Mouse (Mus musculus) intestine, embryonic 14.5 days (tissue): ENCODE measurements around the gene Neb. TPM values are rescaled to one million over a fixed set of nuclear protein-coding genes. Genes with fewer than 3 reads are reported as not detected.

Experiments
- ATAC-seq: fragments of 200-750 bp; cut with Nextera tagmentation; replicated peaks from 2 replicates; pipeline ENCODE4 v1.8.0; 2017; ENCODE audit warnings: low read depth, moderate number of reproducible peaks, moderate TSS enrichment, moderate library complexity; ENCODE audit not compliant: low FRiP score, low TSS enrichment
- DNase-seq: peaks from one replicate; pipeline ENCODE4 v3.0.0-alpha.2; 2018; ENCODE audit warnings: low spot score
- H3K27ac ChIP-seq: fragments of 300-500 bp; sonication (generic); 2 replicates; pipeline ENCODE4 v1.5.1; 2014; ENCODE audit warnings: low read depth, mild to moderate bottlenecking, control low read depth
- H3K27me3 ChIP-seq: fragments of 300-500 bp; sonication (generic); replicated peaks from 2 replicates; pipeline ENCODE4 v1.6.1; 2014; ENCODE audit warnings: low read length, control low read depth; ENCODE audit not compliant: control insufficient read depth, insufficient read depth
- H3K36me3 ChIP-seq: fragments of 300-500 bp; sonication (generic); 2 replicates; pipeline ENCODE4 v1.6.1; 2014; ENCODE audit warnings: low read length, control low read depth; ENCODE audit not compliant: control insufficient read depth, insufficient read depth
- H3K4me1 ChIP-seq: fragments of 300-500 bp; sonication (generic); replicated peaks from 2 replicates; pipeline ENCODE4 v1.6.1; 2014; ENCODE audit warnings: low read length, control low read depth, mixed read lengths; ENCODE audit not compliant: control insufficient read depth, insufficient read depth
- H3K4me2 ChIP-seq: fragments of 300-500 bp; sonication (generic); 2 replicates; pipeline ENCODE4 v1.6.1; 2014; ENCODE audit warnings: low read length
- H3K4me3 ChIP-seq: fragments of 300-500 bp; sonication (generic); 2 replicates; pipeline ENCODE4 v1.5.1; 2014; ENCODE audit warnings: low read depth, low read length, control low read depth, mixed read lengths
- H3K9ac ChIP-seq: fragments of 300-500 bp; sonication (generic); 2 replicates; pipeline ENCODE4 v1.6.1; 2014; ENCODE audit warnings: mild to moderate bottlenecking, low read length
- H3K9me3 ChIP-seq: fragments of 300-500 bp; sonication (generic); 2 replicates; pipeline ENCODE4 v1.6.1; 2016; ENCODE audit warnings: low read length, control low read depth; ENCODE audit not compliant: control insufficient read depth
- whole genome bisulfite sequencing: fragments of 180-500 bp; shearing (Covaris S2); extraction: QIAGEN DNeasy Blood & Tissue Kit; methylation state at CpG from one replicate; pipeline ENCODE4 v1.1.7; 2014; 5-methylcytosine and 5-hydroxymethylcytosine counted together
- polyA plus RNA-seq: library from polyadenylated mRNA; unstranded; fragments of >200 nt; fragmentation: Nextera tagmentation; extraction: Ambion mirVana; gene quantifications from 2 replicates; pipeline ENCODE4 v1.2.1, GENCODE M21; 2014

Gene Neb
- polyA plus RNA-seq, 1 experiment from 2014 or later = 0.07 TPM

GRCm38 (mm10) chr2:52310757-52311156 lies 67.5 kb downstream of the Neb start:
- H3K27me3 ChIP-seq = no peaks in the 10 kb centered on the region
- H3K4me2 ChIP-seq = no peak overlapping the region
- no peak for DNase-seq
- WGBS = 81% methylated on average over 4 of the region's 4 CpGs
- H3K9me3 ChIP-seq = no peaks in the 10 kb centered on the region
- H3K36me3 ChIP-seq = no peaks in the 10 kb centered on the region
- no peaks in the 10 kb centered on the region for H3K4me1 ChIP-seq
- no peak overlapping the region for H3K4me3 ChIP-seq
- no peak overlapping the region for H3K9ac ChIP-seq
- ATAC-seq = no peak
- no peak overlapping the region for H3K27ac ChIP-seq

- Histone ChIP-seq H3K36me3 (no peaks in the 10 kb centered on the region), H3K27ac (no peak overlapping the region), H3K9ac (no peak overlapping the region), H3K27me3 (no peaks in the 10 kb centered on the region), H3K9me3 (no peaks in the 10 kb centered on the region), H3K4me2 (no peak overlapping the region), H3K4me1 (no peaks in the 10 kb centered on the region), H3K4me3 (no peak overlapping the region)
- ATAC-seq (no peak), DNase-seq (no peak)
- WGBS = 86% methylated on average over 5 of the region's 5 CpGs
Observed at GRCm38 (mm10) chr2:52306635-52307034, 71.6 kb downstream of the Neb start.

- no peak for DNase-seq
- no peak overlapping the region for H3K4me3 ChIP-seq
- no peak for ATAC-seq
- 72% methylated on average over 3 of the region's 3 CpGs for WGBS
- H3K36me3 ChIP-seq = no peaks in the 10 kb centered on the region
- no peak overlapping the region for H3K27ac ChIP-seq
- no peak overlapping the region for H3K4me2 ChIP-seq
- no peaks in the 10 kb centered on the region for H3K4me1 ChIP-seq
- H3K9ac ChIP-seq = no peak overlapping the region
- H3K27me3 ChIP-seq = no peaks in the 10 kb centered on the region
- H3K9me3 ChIP-seq = no peaks in the 10 kb centered on the region
Observed at GRCm38 (mm10) chr2:52304554-52304953, 73.7 kb downstream of the Neb start.

- Histone ChIP-seq H3K27ac (no peak overlapping the region), H3K4me2 (no peak overlapping the region), H3K36me3 (no peaks in the 10 kb centered on the region), H3K27me3 (no peaks in the 10 kb centered on the region), H3K9me3 (no peaks in the 10 kb centered on the region), H3K4me3 (no peak overlapping the region), H3K4me1 (no peaks in the 10 kb centered on the region), H3K9ac (no peak overlapping the region)
- DNase-seq (no peak), ATAC-seq (no peak)
- 63% methylated on average over 1 of the region's 1 CpGs for WGBS
Observed at GRCm38 (mm10) chr2:52303405-52303804, 74.9 kb downstream of the Neb start.

- no peaks in the 10 kb centered on the region for H3K36me3 ChIP-seq
- WGBS = 94% methylated on average over 5 of the region's 5 CpGs
- H3K27ac ChIP-seq = no peak overlapping the region
- no peaks in the 10 kb centered on the region for H3K27me3 ChIP-seq
- ATAC-seq (no peak), DNase-seq (no peak)
- no peaks in the 10 kb centered on the region for H3K4me1 ChIP-seq
- H3K9me3 ChIP-seq = no peaks in the 10 kb centered on the region
- H3K4me2 ChIP-seq = no peak overlapping the region
- no peak overlapping the region for H3K4me3 ChIP-seq
- H3K9ac ChIP-seq = no peak overlapping the region
Observed at GRCm38 (mm10) chr2:52297969-52298368, 80.3 kb downstream of the Neb start.

GRCm38 (mm10) chr2:52296779-52297178 lies 81.5 kb downstream of the Neb start:
- 69% methylated on average over 9 of the region's 9 CpGs for WGBS
- no peak for ATAC-seq
- no peak overlapping the region for H3K9ac ChIP-seq
- H3K9me3 ChIP-seq = no peaks in the 10 kb centered on the region
- H3K27me3 ChIP-seq = no peaks in the 10 kb centered on the region
- H3K4me3 ChIP-seq = no peak overlapping the region
- no peak for DNase-seq
- no peak overlapping the region for H3K27ac ChIP-seq
- no peak overlapping the region for H3K4me2 ChIP-seq
- no peaks in the 10 kb centered on the region for H3K36me3 ChIP-seq
- no peaks in the 10 kb centered on the region for H3K4me1 ChIP-seq

GRCm38 (mm10) chr2:52287436-52287835 lies 90.8 kb downstream of the Neb start:
- Histone ChIP-seq H3K27me3 (no peaks in the 10 kb centered on the region), H3K27ac (no peak overlapping the region)

GRCm38 (mm10) chr2:52286421-52286820 lies 91.9 kb downstream of the Neb start:
- no peak overlapping the region for H3K4me2 ChIP-seq
- DNase-seq (no peak), ATAC-seq (no peak)

More at GRCm38 (mm10) chr2:52287436-52287835, 90.8 kb downstream of the Neb start:
- no peaks in the 10 kb centered on the region for H3K4me1 ChIP-seq
- ATAC-seq (no peak), DNase-seq (no peak)
- H3K36me3 ChIP-seq = no peaks in the 10 kb centered on the region
- WGBS = 90% methylated on average over 1 of the region's 1 CpGs
- no peak overlapping the region for H3K9ac ChIP-seq
- no peaks in the 10 kb centered on the region for H3K9me3 ChIP-seq
- H3K4me3 ChIP-seq = no peak overlapping the region
- H3K4me2 ChIP-seq = no peak overlapping the region

GRCm38 (mm10) chr2:52272146-52272545 lies 106.1 kb downstream of the Neb start:
- H3K4me1 ChIP-seq = no peaks in the 10 kb centered on the region
- no peak overlapping the region for H3K27ac ChIP-seq
- H3K4me2 ChIP-seq = no peak overlapping the region
- DNase-seq (no peak), ATAC-seq (no peak)
- H3K4me3 ChIP-seq = no peak overlapping the region
- H3K9ac ChIP-seq = no peak overlapping the region
- no peaks in the 10 kb centered on the region for H3K36me3 ChIP-seq
- H3K27me3 ChIP-seq = no peaks in the 10 kb centered on the region
- 15% methylated on average over 1 of the region's 1 CpGs for WGBS
- no peaks in the 10 kb centered on the region for H3K9me3 ChIP-seq

More at GRCm38 (mm10) chr2:52286421-52286820, 91.9 kb downstream of the Neb start:
- Histone ChIP-seq H3K9ac (no peak overlapping the region), H3K36me3 (no peaks in the 10 kb centered on the region), H3K4me1 (no peaks in the 10 kb centered on the region), H3K9me3 (no peaks in the 10 kb centered on the region), H3K27ac (no peak overlapping the region), H3K4me3 (no peak overlapping the region), H3K27me3 (no peaks in the 10 kb centered on the region)
- 66% methylated on average over 6 of the region's 6 CpGs for WGBS
